Mouse (Mus musculus) MEL (cell line): ENCODE results near the gene Olfr18. TPM values are rescaled to one million over a fixed set of nuclear protein-coding genes. Genes with fewer than 3 reads are reported as not detected.

Experiments used
- DNase-seq: peaks from one replicate; pipeline ENCODE4 v3.0.0; 2011; ENCODE audit warnings: low read depth, low spot score
- H3K27ac ChIP-seq: 2 replicates; pipeline ENCODE4 v1.5.1; 2012; ENCODE audit warnings: low read depth, mild to moderate bottlenecking, control low read depth, low read length, moderate library complexity; ENCODE audit not compliant: control insufficient read depth
- H3K27me3 ChIP-seq, 2 experiments: fragments of 150-350 bp in 1 of 2; sonication (generic) in 1 of 2; 2 replicates each; pipeline ENCODE4 v1.6.1; 2012; ENCODE audit warnings: low read length in 2 of 2, mild to moderate bottlenecking in 2 of 2, improper control_type of control experiment in 1 of 2, moderate library complexity in 1 of 2; ENCODE audit not compliant: insufficient read depth in 2 of 2, control insufficient read depth in 1 of 2
- H3K36me3 ChIP-seq, 2 experiments: 2 replicates each; pipeline ENCODE4 v1.6.1; 2012 to 2014; ENCODE audit warnings: low read length in 2 of 2, improper control_type of control experiment in 1 of 2, inconsistent platforms in 1 of 2, mild to moderate bottlenecking in 1 of 2; ENCODE audit not compliant: insufficient read depth in 2 of 2, control insufficient read depth in 1 of 2
- H3K4me1 ChIP-seq, 2 experiments: fragments of 150-350 bp in 1 of 2; sonication (generic) in 1 of 2; 2 replicates each; pipeline ENCODE4 v1.6.1; 2012; ENCODE audit warnings: low read length in 2 of 2, improper control_type of control experiment in 1 of 2, mild to moderate bottlenecking in 1 of 2; ENCODE audit not compliant: insufficient read depth in 2 of 2, control insufficient read depth in 1 of 2
- H3K4me3 ChIP-seq, 2 experiments: fragments of 150-350 bp in 1 of 2; sonication (generic) in 1 of 2; 2 replicates each; pipeline ENCODE4 v1.5.1; 2012; ENCODE audit warnings: low read depth in 2 of 2, low read length in 2 of 2, mild to moderate bottlenecking in 2 of 2, moderate library complexity in 2 of 2, control low read depth in 1 of 2, improper control_type of control experiment in 1 of 2; ENCODE audit not compliant: control insufficient read depth in 1 of 2, insufficient read depth in 1 of 2
- H3K79me2 ChIP-seq: 2 replicates; pipeline ENCODE4 v1.6.1; 2012; ENCODE audit warnings: mild to moderate bottlenecking, low read length, moderate library complexity; ENCODE audit not compliant: control insufficient read depth, poor library complexity, insufficient read depth
- H3K9ac ChIP-seq: 2 replicates; pipeline ENCODE4 v1.6.1; 2012; ENCODE audit warnings: low read depth, mild to moderate bottlenecking, control low read depth, low read length, moderate library complexity; ENCODE audit not compliant: control insufficient read depth, poor library complexity, severe bottlenecking
- H3K9me3 ChIP-seq: fragments of 150-350 bp; sonication (generic); replicated peaks from 2 replicates; pipeline ENCODE4 v1.6.1; 2012; ENCODE audit warnings: mild to moderate bottlenecking, low read length, improper control_type of control experiment, moderate library complexity; ENCODE audit not compliant: insufficient read depth
- TAL1 ChIP-seq: IDR thresholded peaks from 2 replicates; pipeline ENCODE4 v1.6.1; 2012; ENCODE audit warnings: mild to moderate bottlenecking, inconsistent platforms, low read length, moderate library complexity, mixed read lengths
- polyA plus RNA-seq, 2 experiments: library from polyadenylated mRNA; stranded (reverse) in 1 of 2; unstranded in 1 of 2; fragments of >175 nt in 1 of 2; fragments of >200 nt in 1 of 2; gene quantifications; 2 replicates each; pipeline versions ENCODE4 v1.2.1 to v1.2.4; 2012; ENCODE audit warnings: low replicate concordance in 2 of 2, low read depth in 1 of 2; ENCODE audit not compliant: insufficient read length in 2 of 2, insufficient read depth in 1 of 2, missing spikeins in 1 of 2
- total RNA-seq: library from RNA; depleted of rRNA; stranded (reverse); fragments of 300-350 nt; gene quantifications from 2 replicates; pipeline ENCODE4 v1.2.3, GENCODE M21; 2012; rRNA removed

Gene Olfr18
- total and polyA plus RNA-seq, 3 experiments: not detected

DNA sequence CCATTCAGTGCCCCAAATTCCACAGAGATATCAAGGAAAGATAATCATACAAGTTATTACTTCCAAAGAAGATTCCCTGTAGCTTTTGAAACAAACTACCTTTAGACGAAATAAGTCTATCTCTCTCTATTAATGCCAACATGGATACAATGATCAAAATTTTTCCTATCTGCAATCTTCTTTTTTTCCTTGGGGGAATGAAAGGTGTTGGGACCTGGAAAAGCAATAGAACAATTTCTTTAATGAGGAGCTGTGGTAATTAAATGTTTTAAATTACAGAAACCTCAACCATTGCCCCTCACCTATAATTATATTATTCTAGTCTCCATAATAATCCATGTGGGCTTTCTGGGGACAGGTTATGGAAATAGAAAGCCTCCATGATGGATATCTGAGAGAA is 53.8 kb downstream of the Olfr18 start, which contains the start of gene Olfr39:
Gene Olfr39 (plus strand): TSS at position 301 of the 400 bp plus-strand sequence.
- DNase-seq: no peak
- H3K4me3 ChIP-seq: no peak within 1 kb of the TSS
- H3K27me3 ChIP-seq: peaks cover 0 to 1% of the 10 kb centered on the region in 2 experiments; a peak in 3 of 4 replicates
- H3K36me3 ChIP-seq: no peaks in the 10 kb centered on the region
- TF ChIP-seq TAL1: no peak
- H3K27ac ChIP-seq: no peak within 1 kb of the TSS
- no peaks in the 10 kb centered on the region for H3K9me3 ChIP-seq
- H3K79me2 ChIP-seq: no peaks in the 10 kb centered on the region
- no peak within 1 kb of the TSS for H3K9ac ChIP-seq
- no peaks in the 10 kb centered on the region for H3K4me1 ChIP-seq

Other genes starting within 250 kb of the Olfr18 start
- gene Olfr868, start 237.5 kb downstream of the Olfr18 start, total RNA-seq: not detected in 2 replicates
- not detected for gene Olfr868, start 237.5 kb downstream of the Olfr18 start, polyA plus RNA-seq
- gene Olfr869, start 207.1 kb downstream of the Olfr18 start, total RNA-seq: not detected in 2 replicates
- gene Olfr869, start 207.1 kb downstream of the Olfr18 start, polyA plus RNA-seq: not detected
- gene Olfr870, start 162.0 kb downstream of the Olfr18 start, total RNA-seq: not detected in 2 replicates
- gene Olfr870, start 162.0 kb downstream of the Olfr18 start, polyA plus RNA-seq: not detected
- not detected in 2 replicates for gene Olfr871, start 123.9 kb downstream of the Olfr18 start, total RNA-seq
- under 1 TPM in 1 of 2 experiments, not detected in 1; 0.08 TPM for gene Olfr871, start 123.9 kb downstream of the Olfr18 start, polyA plus RNA-seq
- gene Olfr872, start 99.0 kb downstream of the Olfr18 start, total RNA-seq: not detected in 2 replicates
- gene Olfr872, start 99.0 kb downstream of the Olfr18 start, polyA plus RNA-seq: not detected
- gene Olfr39, start 53.7 kb downstream of the Olfr18 start, total RNA-seq: not detected in 2 replicates
- not detected for gene Olfr39, start 53.7 kb downstream of the Olfr18 start, polyA plus RNA-seq
- gene Olfr873, start 37.6 kb downstream of the Olfr18 start, total RNA-seq: not detected in 2 replicates
- not detected for gene Olfr873, start 37.6 kb downstream of the Olfr18 start, polyA plus RNA-seq
- 31.5 and 42.0 TPM in 2 replicates for gene Zfp560, start 49.1 kb upstream of the Olfr18 start, total RNA-seq
- gene Zfp560, start 49.1 kb upstream of the Olfr18 start, polyA plus RNA-seq: 10 to 100 TPM in 1 of 2 experiments, not detected in 1; 37.0 TPM
- gene Zfp26, start 124.1 kb upstream of the Olfr18 start, total RNA-seq: 50.5 and 52.5 TPM in 2 replicates
- 10 to 100 TPM; 18.5 to 55.4 TPM for gene Zfp26, start 124.1 kb upstream of the Olfr18 start, polyA plus RNA-seq
- 32.1 and 41.5 TPM in 2 replicates for gene Zfp426, start 156.7 kb upstream of the Olfr18 start, total RNA-seq
- gene Zfp426, start 156.7 kb upstream of the Olfr18 start, polyA plus RNA-seq: 10 to 100 TPM in 1 of 2 experiments, not detected in 1; 30.7 TPM
- gene Zfp266, start 185.3 kb upstream of the Olfr18 start, total RNA-seq: 68.1 and 88.0 TPM in 2 replicates
- 10 to 100 TPM; 30.7 to 31.5 TPM for gene Zfp266, start 185.3 kb upstream of the Olfr18 start, polyA plus RNA-seq
- gene Zfp846, start 245.2 kb upstream of the Olfr18 start, total RNA-seq: 7.8 and 10.2 TPM in 2 replicates
- gene Zfp846, start 245.2 kb upstream of the Olfr18 start, polyA plus RNA-seq: 10 to 100 TPM in 1 of 2 experiments, not detected in 1; 11.2 TPM